In the genomic region with DNA sequence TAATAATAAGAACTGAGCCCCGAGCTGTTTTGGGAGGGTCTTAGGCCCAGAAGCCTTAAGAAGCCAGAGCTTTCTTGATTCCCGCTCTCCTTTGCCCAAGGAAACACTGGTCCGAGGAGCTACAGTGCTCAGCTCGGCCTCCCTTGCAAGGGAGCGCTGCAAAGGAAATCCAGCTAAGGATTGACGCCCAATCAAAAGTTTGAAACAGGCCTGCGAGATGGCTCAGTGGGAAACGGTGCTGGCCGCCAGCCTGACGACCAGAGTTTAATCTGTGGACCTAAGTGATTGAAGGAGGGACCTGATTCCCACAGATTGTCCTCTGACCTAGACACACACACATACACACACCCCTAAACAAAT, we compare ENCODE assay signal across 8 mouse cellular contexts. TPM values are rescaled to one million over a fixed set of nuclear protein-coding genes. Genes with fewer than 3 reads are reported as not detected.
DNase-seq lines count a peak whose midpoint lies in the region; ATAC-seq and TF ChIP-seq lines count a peak whose summit lies in the region.

No protein-coding gene starts in this region.

- WGBS in heart, embryonic 11.5 days (ENCODE audit: insufficient replicate concordance) = 7% methylated on average over 10 of the region's 10 CpGs
- 13% methylated on average over 10 of the region's 10 CpGs for WGBS in heart, postnatal 0 days
- WGBS in limb, embryonic 15.5 days = 9% methylated on average over 10 of the region's 10 CpGs
- 20% methylated on average over 10 of the region's 10 CpGs for WGBS in stomach, postnatal 0 days

- H3K9ac ChIP-seq in heart, embryonic 11.5 days (ENCODE audit: low read depth, low read length) = peak overlapping the region; percentile 72
- H3K9ac ChIP-seq in heart, postnatal 0 days (replicated peaks; ENCODE audit: low read depth, low read length) = peak overlapping the region; percentile 37
- H3K9ac ChIP-seq in limb, embryonic 15.5 days = 0 out of 2 replicates have a peak overlapping the region, but pooled peaks have one; percentile 33
- peak overlapping the region; percentile 57; the same call in 1 of the 2 replicates for H3K9ac ChIP-seq in stomach, postnatal 0 days (ENCODE audit: low read length)

- H3K36me3 ChIP-seq in heart, embryonic 11.5 days (ENCODE audit: control insufficient read depth, insufficient read depth, low read length) = 0 out of 2 replicates have a peak, but pooled peaks cover 2% of the 10 kb centered on the region
- H3K36me3 ChIP-seq in heart, postnatal 0 days (replicated peaks; ENCODE audit: control insufficient read depth, insufficient read depth, low read length) = no peaks in the 10 kb centered on the region
- H3K36me3 ChIP-seq in limb, embryonic 15.5 days = peaks cover 9% of the 10 kb centered on the region
- no peaks in the 10 kb centered on the region for H3K36me3 ChIP-seq in stomach, postnatal 0 days (ENCODE audit: control insufficient read depth, insufficient read depth, low read length)

- intact Hi-C loops in left cerebral cortex, postnatal 10 days (cut with DNase I) = no loop called here
- intact Hi-C loops in left cerebral cortex, postnatal 36 days (cut with DNase I) = no loop called here

- peak overlapping the region; percentile 13 for H3K27ac ChIP-seq in heart, embryonic 11.5 days (ENCODE audit: low read depth, low read length)
- peak overlapping the region; percentile 53 for H3K27ac ChIP-seq in heart, postnatal 0 days (ENCODE audit: low read depth)
- 0 out of 2 replicates have a peak overlapping the region, but pooled peaks have one; percentile 23 for H3K27ac ChIP-seq in limb, embryonic 15.5 days
- H3K27ac ChIP-seq in stomach, postnatal 0 days (replicated peaks) = peak overlapping the region; percentile 56; the same call in 1 of the 2 replicates

- H3K4me3 ChIP-seq in heart, embryonic 11.5 days (ENCODE audit: low read depth, low read length) = peak overlapping the region; percentile 73
- H3K4me3 ChIP-seq in heart, postnatal 0 days (ENCODE audit: low read depth, low read length) = peak overlapping the region; percentile 69
- H3K4me3 ChIP-seq in limb, embryonic 15.5 days = peak overlapping the region; percentile 72
- peak overlapping the region; percentile 68 for H3K4me3 ChIP-seq in stomach, postnatal 0 days (ENCODE audit: low read depth, low read length)

- TF ChIP-seq CTCF in heart, postnatal 0 days (IDR thresholded peaks at IDR 0.05; ENCODE audit: low read depth) = no peak
- no peak for TF ChIP-seq CTCF in stomach, postnatal 0 days (IDR thresholded peaks at IDR 0.05; ENCODE audit: low read depth)

- no peaks in the 10 kb centered on the region for H3K9me3 ChIP-seq in heart, embryonic 11.5 days (replicated peaks; ENCODE audit: control insufficient read depth, low read length)
- no peaks in the 10 kb centered on the region for H3K9me3 ChIP-seq in heart, postnatal 0 days (replicated peaks; ENCODE audit: control insufficient read depth, low read length)
- no peaks in the 10 kb centered on the region for H3K9me3 ChIP-seq in limb, embryonic 15.5 days
- H3K9me3 ChIP-seq in stomach, postnatal 0 days (ENCODE audit: control insufficient read depth, low read length) = no peaks in the 10 kb centered on the region

- peaks cover 21% of the 10 kb centered on the region for H3K27me3 ChIP-seq in heart, embryonic 11.5 days (ENCODE audit: control insufficient read depth, insufficient read depth, low read length)
- H3K27me3 ChIP-seq in heart, postnatal 0 days (ENCODE audit: control insufficient read depth, insufficient read depth, low read length) = peaks cover 5% of the 10 kb centered on the region; the same call in 1 of the 2 replicates
- peaks cover 30% of the 10 kb centered on the region for H3K27me3 ChIP-seq in limb, embryonic 15.5 days
- H3K27me3 ChIP-seq in stomach, postnatal 0 days (ENCODE audit: control insufficient read depth, insufficient read depth, low read length) = no peaks in the 10 kb centered on the region

- no peak for ATAC-seq in heart, embryonic 11.5 days (replicated peaks; ENCODE audit: insufficient number of reproducible peaks, low FRiP score, low TSS enrichment)
- ATAC-seq in heart, postnatal 0 days (ENCODE audit: insufficient read depth, low read depth) = no peak
- no peak for ATAC-seq in limb, embryonic 15.5 days (ENCODE audit: insufficient number of reproducible peaks, low FRiP score, low TSS enrichment, low read depth)
- ATAC-seq in stomach, postnatal 0 days (ENCODE audit: low FRiP score, low TSS enrichment) = no peak

- H3K4me2 ChIP-seq in heart, embryonic 11.5 days = peak overlapping the region; percentile 98
- H3K4me2 ChIP-seq in heart, postnatal 0 days (ENCODE audit: low read depth, low read length) = peak overlapping the region; percentile 81
- peak overlapping the region; percentile 72 for H3K4me2 ChIP-seq in limb, embryonic 15.5 days
- peak overlapping the region; percentile 96 for H3K4me2 ChIP-seq in stomach, postnatal 0 days (replicated peaks; ENCODE audit: low read depth)

- TF ChIP-seq EP300 in heart, postnatal 0 days (IDR thresholded peaks at IDR 0.05; ENCODE audit: low read depth) = no peak
- TF ChIP-seq EP300 in stomach, postnatal 0 days (optimal IDR thresholded peaks at IDR 0.05) = no peak

- no peak for DNase-seq in heart, adult 9 months (ENCODE audit: low spot score in 2 of 2)
- peak; percentile 76 for DNase-seq in NIH3T3 (ENCODE audit: low read depth)
- no peak for DNase-seq in heart, postnatal 0 days (ENCODE audit: low spot score)
- no peak for DNase-seq in stomach, postnatal 0 days (ENCODE audit: low spot score)
- DNase-seq in left cerebral cortex, postnatal 10 days (ENCODE audit: extremely low spot score in 1 of 2, low spot score in 2 of 2) = no peak
- no peak for DNase-seq in left cerebral cortex, postnatal 36 days (ENCODE audit: low spot score in 2 of 2)

- peaks cover 33% of the 10 kb centered on the region for H3K4me1 ChIP-seq in heart, embryonic 11.5 days (ENCODE audit: control insufficient read depth, insufficient read depth, low read length)
- peaks cover 24% of the 10 kb centered on the region for H3K4me1 ChIP-seq in heart, postnatal 0 days (ENCODE audit: control insufficient read depth, insufficient read depth)
- H3K4me1 ChIP-seq in limb, embryonic 15.5 days = peaks cover 42% of the 10 kb centered on the region
- H3K4me1 ChIP-seq in stomach, postnatal 0 days (replicated peaks; ENCODE audit: control insufficient read depth, insufficient read depth) = 0 out of 2 replicates have a peak, but pooled peaks cover 5% of the 10 kb centered on the region

RNA-seq across cellular contexts. Expression of gene Abhd15, which starts 1.1 kb away (rescaled TPM):
- 0.82 and 1.5 TPM in 2 replicates for polyA plus RNA-seq in heart, embryonic 11.5 days (2014; fragmentation: Nextera tagmentation; extraction: Ambion mirVana)
- 2.1 and 4.4 TPM in 2 replicates for total RNA-seq in heart, postnatal 0 days (2014; rRNA removed; ENCODE audit: low replicate concordance)
- 0.86 and 1.2 TPM in 2 replicates for polyA plus RNA-seq in heart, postnatal 0 days (2015; fragmentation: Nextera tagmentation; extraction: Ambion mirVana)
- 2.7 and 3.0 TPM in 2 replicates for polyA plus RNA-seq in limb, embryonic 15.5 days (2015; fragmentation: Nextera tagmentation; extraction: Ambion mirVana)
- 1.8 and 1.9 TPM in 2 replicates for polyA plus RNA-seq in stomach, postnatal 0 days (2015; fragmentation: Nextera tagmentation; extraction: Ambion mirVana)
- total RNA-seq in left cerebral cortex, postnatal 10 days (2021) = 1 to 10 TPM in 1 of 2 experiments, under 1 TPM in 1; 0.85 to 1.7 TPM
- 1 to 10 TPM; 1.2 to 1.3 TPM for total RNA-seq in left cerebral cortex, postnatal 36 days (2021)

RNA-seq across cellular contexts. Expression of gene Trp53i13, which starts 2.0 kb away (rescaled TPM):
- 23.0 and 24.8 TPM in 2 replicates for polyA plus RNA-seq in heart, embryonic 11.5 days (2014; fragmentation: Nextera tagmentation; extraction: Ambion mirVana)
- total RNA-seq in heart, postnatal 0 days (2014; rRNA removed; ENCODE audit: low replicate concordance) = 13.3 and 14.5 TPM in 2 replicates
- polyA plus RNA-seq in heart, postnatal 0 days (2015; fragmentation: Nextera tagmentation; extraction: Ambion mirVana) = 22.5 and 23.8 TPM in 2 replicates
- 62.5 and 69.8 TPM in 2 replicates for polyA plus RNA-seq in limb, embryonic 15.5 days (2015; fragmentation: Nextera tagmentation; extraction: Ambion mirVana)
- polyA plus RNA-seq in stomach, postnatal 0 days (2015; fragmentation: Nextera tagmentation; extraction: Ambion mirVana) = 19.5 and 20.9 TPM in 2 replicates
- total RNA-seq in left cerebral cortex, postnatal 10 days (2021) = 1 to 10 TPM; 3.3 to 3.8 TPM
- total RNA-seq in left cerebral cortex, postnatal 36 days (2021) = 1 to 10 TPM; 3.9 to 4.6 TPM

RNA-seq across cellular contexts. Expression of gene Gm10392, which starts 5.2 kb away (rescaled TPM):
- 0.13 TPM in 1 of 2 replicates, not detected in the other for polyA plus RNA-seq in heart, embryonic 11.5 days (2014; fragmentation: Nextera tagmentation; extraction: Ambion mirVana)
- not detected in 2 replicates for total RNA-seq in heart, postnatal 0 days (2014; rRNA removed; ENCODE audit: low replicate concordance)
- polyA plus RNA-seq in heart, postnatal 0 days (2015; fragmentation: Nextera tagmentation; extraction: Ambion mirVana) = 0.08 TPM in 1 of 2 replicates, not detected in the other
- 0.12 TPM in 1 of 2 replicates, not detected in the other for polyA plus RNA-seq in limb, embryonic 15.5 days (2015; fragmentation: Nextera tagmentation; extraction: Ambion mirVana)
- 0.06 and 0.07 TPM in 2 replicates for polyA plus RNA-seq in stomach, postnatal 0 days (2015; fragmentation: Nextera tagmentation; extraction: Ambion mirVana)
- total RNA-seq in left cerebral cortex, postnatal 10 days (2021) = not detected
- not detected for total RNA-seq in left cerebral cortex, postnatal 36 days (2021)

RNA-seq across cellular contexts. Expression of gene Git1, which starts 20.4 kb away (rescaled TPM):
- 13.3 and 15.1 TPM in 2 replicates for polyA plus RNA-seq in heart, embryonic 11.5 days (2014; fragmentation: Nextera tagmentation; extraction: Ambion mirVana)
- total RNA-seq in heart, postnatal 0 days (2014; rRNA removed; ENCODE audit: low replicate concordance) = 57.7 and 63.4 TPM in 2 replicates
- 5.5 and 6.2 TPM in 2 replicates for polyA plus RNA-seq in heart, postnatal 0 days (2015; fragmentation: Nextera tagmentation; extraction: Ambion mirVana)
- 9.1 and 10.8 TPM in 2 replicates for polyA plus RNA-seq in limb, embryonic 15.5 days (2015; fragmentation: Nextera tagmentation; extraction: Ambion mirVana)
- 5.9 and 7.9 TPM in 2 replicates for polyA plus RNA-seq in stomach, postnatal 0 days (2015; fragmentation: Nextera tagmentation; extraction: Ambion mirVana)
- total RNA-seq in left cerebral cortex, postnatal 10 days (2021) = 100 to 1,000 TPM; 138 to 142 TPM
- total RNA-seq in left cerebral cortex, postnatal 36 days (2021) = 100 to 1,000 TPM; 277 to 296 TPM

RNA-seq across cellular contexts. Expression of gene Ankrd13b, which starts 24.3 kb away (rescaled TPM):
- polyA plus RNA-seq in heart, embryonic 11.5 days (2014; fragmentation: Nextera tagmentation; extraction: Ambion mirVana) = 3.0 and 3.4 TPM in 2 replicates
- total RNA-seq in heart, postnatal 0 days (2014; rRNA removed; ENCODE audit: low replicate concordance) = 6.4 and 9.9 TPM in 2 replicates
- polyA plus RNA-seq in heart, postnatal 0 days (2015; fragmentation: Nextera tagmentation; extraction: Ambion mirVana) = 2.6 and 2.7 TPM in 2 replicates
- 5.0 and 7.2 TPM in 2 replicates for polyA plus RNA-seq in limb, embryonic 15.5 days (2015; fragmentation: Nextera tagmentation; extraction: Ambion mirVana)
- polyA plus RNA-seq in stomach, postnatal 0 days (2015; fragmentation: Nextera tagmentation; extraction: Ambion mirVana) = 2.4 and 3.0 TPM in 2 replicates
- total RNA-seq in left cerebral cortex, postnatal 10 days (2021) = 100 to 1,000 TPM; 149 to 152 TPM
- 10 to 100 TPM; 84.9 to 99.0 TPM for total RNA-seq in left cerebral cortex, postnatal 36 days (2021)
